Mouse (Mus musculus) heart, embryonic 12.5 days (tissue): ENCODE data around the gene Mgrn1. TPM values are rescaled to one million over a fixed set of nuclear protein-coding genes. Genes with fewer than 3 reads are reported as not detected.

Experiments used
- ATAC-seq: fragments of 200-750 bp; cut with Nextera tagmentation; 2 replicates; pipeline ENCODE4 v1.8.0; 2017; ENCODE audit warnings: moderate TSS enrichment, moderate library complexity; ENCODE audit not compliant: insufficient number of reproducible peaks, low FRiP score
- H3K27ac ChIP-seq: fragments of 300-500 bp; sonication (generic); 2 replicates; pipeline ENCODE4 v1.5.1; 2016; ENCODE audit warnings: mild to moderate bottlenecking, moderate library complexity; ENCODE audit not compliant: poor library complexity, severe bottlenecking
- H3K27me3 ChIP-seq: fragments of 300-500 bp; sonication (generic); replicated peaks from 2 replicates; pipeline ENCODE4 v1.6.1; 2016; ENCODE audit warnings: mild to moderate bottlenecking, moderate library complexity
- H3K36me3 ChIP-seq: fragments of 300-500 bp; sonication (generic); 2 replicates; pipeline ENCODE4 v1.6.1; 2016; ENCODE audit warnings: mild to moderate bottlenecking, moderate library complexity
- H3K4me1 ChIP-seq: fragments of 300-500 bp; sonication (generic); replicated peaks from 2 replicates; pipeline ENCODE4 v1.6.1; 2016; ENCODE audit warnings: mild to moderate bottlenecking
- H3K4me2 ChIP-seq: fragments of 300-500 bp; sonication (generic); 2 replicates; pipeline ENCODE4 v1.6.1; 2016; ENCODE audit warnings: mild to moderate bottlenecking, moderate library complexity
- H3K4me3 ChIP-seq: fragments of 300-500 bp; sonication (generic); 2 replicates; pipeline ENCODE4 v1.5.1; 2016; ENCODE audit warnings: mild to moderate bottlenecking
- H3K9ac ChIP-seq: fragments of 300-500 bp; sonication (generic); 2 replicates; pipeline ENCODE4 v1.6.1; 2016; ENCODE audit warnings: mild to moderate bottlenecking, moderate library complexity
- H3K9me3 ChIP-seq: fragments of 300-500 bp; sonication (generic); replicated peaks from 2 replicates; pipeline ENCODE4 v1.6.1; 2016; ENCODE audit warnings: mild to moderate bottlenecking, moderate library complexity
- WGBS: fragments of 180-500 bp; shearing (Covaris S2); methylation state at CpG from one replicate; pipeline ENCODE4 v1.1.7; 2016; 5-methylcytosine and 5-hydroxymethylcytosine counted together
- polyA plus RNA-seq: library from polyadenylated mRNA; unstranded; fragments of >200 nt; fragmentation: Nextera tagmentation; extraction: Ambion mirVana; gene quantifications from 2 replicates; pipeline ENCODE4 v1.2.1, GENCODE M21; 2016

Mgrn1 gene
- polyA plus RNA-seq, 1 experiment from 2014 or later: 114 TPM

DNA sequence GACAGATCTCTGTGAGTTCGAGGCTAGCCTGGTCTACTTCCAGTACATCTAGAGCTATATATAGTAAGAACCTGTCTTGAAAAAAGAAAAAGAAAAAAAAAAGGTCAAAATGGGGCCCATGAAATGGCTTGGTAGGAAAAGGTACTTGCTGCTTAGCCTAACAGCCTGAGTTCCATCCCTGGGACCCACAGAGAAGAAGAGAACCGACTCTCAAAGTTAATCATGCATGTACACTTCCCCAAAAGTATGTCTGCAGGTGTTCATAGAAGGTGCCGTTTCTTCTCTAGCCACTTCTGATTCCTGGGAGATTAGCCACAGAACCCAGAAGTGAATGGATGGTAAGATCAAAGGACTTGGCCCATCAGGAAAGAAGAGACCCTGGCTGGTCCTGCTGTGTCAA lies 82.4 kb downstream of the Mgrn1 start:
- H3K4me2 ChIP-seq: no peak overlapping the region
- no peaks in the 10 kb centered on the region for H3K36me3 ChIP-seq
- no peak overlapping the region for H3K27ac ChIP-seq
- H3K9ac ChIP-seq: no peak overlapping the region
- H3K4me3 ChIP-seq: no peak overlapping the region
- no peaks in the 10 kb centered on the region for H3K9me3 ChIP-seq
- no peak for ATAC-seq
- peaks cover 12% of the 10 kb centered on the region for H3K4me1 ChIP-seq
- no peaks in the 10 kb centered on the region for H3K27me3 ChIP-seq
- WGBS: 75% methylated on average over 3 of the region's 3 CpGs

DNA sequence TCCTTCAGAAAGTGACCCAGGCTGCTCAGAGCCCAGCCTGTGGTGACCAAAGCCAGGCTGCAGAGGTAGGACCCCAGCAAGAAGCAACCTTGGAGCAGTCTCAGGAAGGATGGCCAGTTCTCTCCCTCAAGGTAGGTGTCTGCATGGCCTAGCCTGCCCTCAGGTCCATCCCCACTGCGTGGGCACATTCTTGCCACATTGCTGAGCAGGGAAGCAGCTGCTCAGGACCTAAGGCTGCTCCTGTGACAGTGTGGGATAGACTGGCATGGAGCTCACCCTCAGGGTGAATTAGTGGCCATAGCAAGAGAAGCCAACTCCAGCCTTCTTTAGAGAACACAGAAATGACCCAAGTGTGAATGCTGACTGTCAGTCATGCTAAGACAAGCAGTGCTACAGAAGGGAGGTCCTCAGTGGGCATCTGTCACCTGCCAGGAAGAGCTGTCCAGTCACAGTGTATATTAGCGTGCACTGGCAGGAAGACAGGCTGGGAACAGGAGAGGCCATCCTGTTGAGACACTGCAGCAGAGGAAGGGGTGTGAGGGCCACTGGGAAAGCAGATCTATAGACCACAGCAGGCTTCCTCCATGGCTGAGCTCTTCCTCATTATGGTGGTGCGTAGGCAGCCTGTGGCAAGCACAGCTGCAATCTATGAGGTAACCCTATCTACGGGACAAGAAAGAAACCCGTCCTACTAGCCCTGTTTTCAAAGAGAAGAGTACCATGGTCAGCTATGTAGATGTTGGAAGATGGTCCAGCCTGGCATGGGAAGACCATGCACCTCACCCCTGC lies 83.2 kb downstream of the Mgrn1 start:
- no peak overlapping the region for H3K9ac ChIP-seq
- no peak overlapping the region for H3K4me2 ChIP-seq
- H3K27me3 ChIP-seq: no peaks in the 10 kb centered on the region
- H3K27ac ChIP-seq: no peak overlapping the region
- ATAC-seq: no peak
- no peak overlapping the region for H3K4me3 ChIP-seq
- no peaks in the 10 kb centered on the region for H3K9me3 ChIP-seq
- peaks cover 11% of the 10 kb centered on the region for H3K4me1 ChIP-seq
- 76% methylated on average over 5 of the region's 5 CpGs for WGBS
- H3K36me3 ChIP-seq: no peaks in the 10 kb centered on the region

DNA sequence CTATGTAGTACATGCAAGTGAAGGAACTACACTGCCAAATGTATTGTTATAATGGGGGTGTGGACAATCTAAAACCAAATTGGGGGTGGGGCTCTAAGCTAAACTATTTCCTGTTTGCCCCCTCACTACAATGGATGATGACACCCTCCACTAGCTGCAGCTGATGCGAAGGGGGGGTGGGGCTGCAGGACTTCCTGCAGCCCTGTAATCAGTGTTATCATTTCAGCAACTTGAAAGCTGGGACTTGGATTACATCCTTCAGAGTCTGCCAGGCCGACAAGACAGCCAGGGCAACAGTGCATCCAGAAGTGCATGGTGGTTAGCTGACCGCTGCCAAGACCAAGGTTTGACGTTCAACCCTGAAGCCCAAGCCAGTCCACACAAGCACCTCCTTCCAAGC lies 85.6 kb downstream of the Mgrn1 start:
- ATAC-seq: no peak
- no peak overlapping the region for H3K4me2 ChIP-seq
- no peaks in the 10 kb centered on the region for H3K36me3 ChIP-seq
- H3K27ac ChIP-seq: no peak overlapping the region
- H3K27me3 ChIP-seq: no peaks in the 10 kb centered on the region
- WGBS: 44% methylated on average over 4 of the region's 4 CpGs
- H3K9me3 ChIP-seq: no peaks in the 10 kb centered on the region
- no peak overlapping the region for H3K9ac ChIP-seq
- H3K4me3 ChIP-seq: no peak overlapping the region
- H3K4me1 ChIP-seq: peaks cover 7% of the 10 kb centered on the region; the same call in 1 of the 2 replicates

DNA sequence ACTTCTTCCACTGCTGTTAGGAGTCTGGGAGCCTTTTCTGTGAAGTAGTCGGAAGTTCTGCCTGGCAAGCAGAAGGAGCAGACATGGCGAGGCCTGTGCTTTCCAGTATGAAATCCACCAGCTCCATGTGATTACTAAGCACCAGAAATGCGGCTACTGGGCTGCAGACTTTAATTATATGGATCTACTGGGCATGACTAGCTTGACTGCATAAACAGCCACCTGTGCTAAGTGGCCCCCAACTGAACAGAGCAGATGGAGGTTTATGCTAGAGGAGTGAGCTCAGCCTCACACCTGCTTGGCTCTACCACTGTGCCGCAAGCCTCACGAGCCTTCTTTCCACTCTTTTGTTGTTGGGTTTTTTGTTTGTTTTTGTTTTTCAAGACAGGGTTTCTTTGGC lies 88.5 kb downstream of the Mgrn1 start:
- Histone ChIP-seq H3K36me3 (no peaks in the 10 kb centered on the region), H3K9ac (no peak overlapping the region), H3K4me2 (no peak overlapping the region), H3K4me1 (peaks cover 23% of the 10 kb centered on the region), H3K27me3 (no peaks in the 10 kb centered on the region), H3K27ac (no peak overlapping the region), H3K4me3 (no peak overlapping the region), H3K9me3 (no peaks in the 10 kb centered on the region)
- no peak for ATAC-seq
- WGBS: 80% methylated on average over 5 of the region's 5 CpGs

DNA sequence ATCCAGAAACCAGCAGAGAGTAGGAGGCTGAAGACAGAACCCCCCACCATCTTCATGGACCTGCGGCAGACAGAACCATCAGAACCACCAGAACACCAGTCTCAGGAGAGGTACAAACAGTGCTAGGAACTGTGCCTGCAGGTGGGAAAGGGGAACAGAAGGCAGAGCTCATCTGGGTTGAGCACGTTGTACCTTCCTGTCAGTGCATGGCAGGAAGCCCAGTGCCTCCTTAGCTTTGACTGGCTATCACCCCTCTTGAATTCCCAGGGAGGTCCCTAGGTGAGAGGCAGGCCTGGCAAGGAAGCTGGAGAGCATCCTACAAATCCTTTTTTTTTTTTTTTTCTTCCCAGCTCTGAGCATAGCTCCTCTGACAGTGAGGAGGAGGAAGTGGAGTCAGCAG lies 90.1 kb downstream of the Mgrn1 start:
- no peak overlapping the region for H3K27ac ChIP-seq
- WGBS: 57% methylated on average over 2 of the region's 2 CpGs
- H3K27me3 ChIP-seq: no peaks in the 10 kb centered on the region
- H3K9me3 ChIP-seq: no peaks in the 10 kb centered on the region
- H3K36me3 ChIP-seq: no peaks in the 10 kb centered on the region
- H3K9ac ChIP-seq: no peak overlapping the region
- no peak for ATAC-seq
- H3K4me2 ChIP-seq: no peak overlapping the region
- peaks cover 26% of the 10 kb centered on the region for H3K4me1 ChIP-seq
- no peak overlapping the region for H3K4me3 ChIP-seq

DNA sequence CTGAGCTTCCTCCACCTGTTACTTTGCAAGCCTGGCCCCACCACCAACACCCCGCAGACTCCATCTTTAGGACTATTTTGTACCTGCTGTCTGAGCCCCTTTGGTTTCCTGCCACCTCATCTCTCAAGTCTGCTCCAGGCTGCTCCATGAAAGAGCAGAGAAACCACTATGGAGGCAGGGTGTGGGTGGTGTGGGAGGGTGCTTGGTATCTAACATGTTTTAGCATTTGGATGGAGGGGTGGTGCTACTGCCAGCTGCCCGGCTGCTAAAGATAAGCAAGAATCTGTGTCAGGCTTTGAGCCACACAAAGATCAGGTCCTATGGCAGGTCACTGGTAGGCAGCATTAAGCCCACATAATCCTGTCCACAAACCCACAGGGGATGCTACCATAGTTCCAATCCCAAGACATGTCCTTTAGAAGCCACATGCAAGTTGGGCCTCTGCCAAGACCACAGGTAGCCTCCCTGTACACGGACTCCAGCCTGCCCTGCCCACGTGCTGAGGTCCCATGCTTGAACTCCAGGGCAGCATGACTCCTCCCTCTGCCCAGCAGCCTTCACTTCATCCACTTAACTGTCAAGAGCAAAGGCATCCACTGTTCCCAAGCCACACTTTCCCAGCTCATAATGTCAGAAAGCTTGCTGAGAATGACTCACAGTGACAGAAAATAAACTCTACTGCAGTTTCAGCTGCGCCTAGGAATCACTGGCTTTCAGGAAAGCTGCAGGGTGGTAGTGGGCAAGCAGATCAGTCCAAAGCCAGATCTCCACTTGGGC lies 92.4 kb downstream of the Mgrn1 start:
- peak overlapping the region; percentile 75 for H3K27ac ChIP-seq
- 31% methylated on average over 5 of the region's 5 CpGs for WGBS
- H3K4me2 ChIP-seq: no peak overlapping the region; the same call in 1 of the 2 replicates
- no peaks in the 10 kb centered on the region for H3K36me3 ChIP-seq
- peak; percentile 70; the same call in 1 of the 2 replicates for ATAC-seq
- H3K9me3 ChIP-seq: no peaks in the 10 kb centered on the region
- H3K4me3 ChIP-seq: no peak overlapping the region
- H3K27me3 ChIP-seq: no peaks in the 10 kb centered on the region
- no peak overlapping the region for H3K9ac ChIP-seq
- H3K4me1 ChIP-seq: peaks cover 18% of the 10 kb centered on the region

DNA sequence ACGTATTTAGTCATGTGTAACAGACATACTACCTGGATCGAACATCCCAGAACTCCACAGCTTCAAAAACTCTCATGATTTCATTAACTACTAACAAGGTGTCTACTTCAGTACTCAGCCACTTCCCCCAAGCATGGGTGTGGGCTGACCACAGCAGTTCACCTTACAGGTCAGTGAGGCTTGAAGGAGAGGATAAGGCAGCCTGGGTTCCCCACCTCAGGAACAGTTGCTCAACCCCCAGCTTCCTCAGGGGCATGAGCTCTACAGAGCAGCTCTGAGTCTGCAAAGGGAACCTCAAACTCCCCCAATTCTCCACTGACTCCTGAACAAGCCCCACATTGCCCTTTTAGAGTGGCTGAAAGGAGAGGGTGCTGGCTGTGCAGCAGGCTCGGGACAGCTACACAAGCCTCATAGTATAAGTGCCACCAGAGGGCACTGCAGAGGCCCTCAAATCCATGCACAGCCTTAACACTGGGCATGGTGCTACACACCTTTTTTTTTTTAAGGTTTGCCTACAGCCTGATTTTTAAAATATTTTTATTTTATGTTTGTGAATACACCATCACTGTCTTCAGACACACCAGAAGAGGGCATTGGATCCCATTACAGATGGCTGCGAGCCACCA lies 93.8 kb downstream of the Mgrn1 start:
- Histone ChIP-seq H3K9me3 (no peaks in the 10 kb centered on the region), H3K4me2 (no peak overlapping the region), H3K9ac (no peak overlapping the region), H3K27me3 (no peaks in the 10 kb centered on the region), H3K4me3 (no peak overlapping the region), H3K27ac (no peak overlapping the region), H3K36me3 (no peaks in the 10 kb centered on the region), H3K4me1 (peaks cover 18% of the 10 kb centered on the region)
- ATAC-seq: no peak
- 65% methylated on average over 4 of the region's 4 CpGs for WGBS

DNA sequence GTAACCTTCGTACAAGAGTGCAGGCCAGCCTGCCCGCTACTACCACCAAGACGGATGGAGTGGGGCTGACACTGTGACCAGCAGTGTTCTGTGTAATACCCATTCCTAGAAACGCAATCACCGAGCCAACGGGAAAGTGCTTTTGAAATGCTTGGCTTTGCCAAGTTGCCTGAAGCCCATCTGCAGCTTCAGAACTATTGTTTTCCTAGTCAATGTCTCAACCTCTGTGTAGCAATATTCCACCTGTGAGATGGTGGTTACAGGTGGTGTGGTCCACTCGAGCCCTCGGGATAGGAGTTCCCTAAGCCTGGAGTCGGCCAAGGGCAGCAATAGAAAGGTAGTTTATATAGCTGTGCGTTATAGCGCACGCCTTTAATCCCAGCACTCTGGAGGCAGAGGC lies 98.7 kb downstream of the Mgrn1 start:
- H3K4me3 ChIP-seq: no peak overlapping the region
- ATAC-seq: no peak
- H3K9me3 ChIP-seq: no peaks in the 10 kb centered on the region
- 0 out of 2 replicates have a peak, but pooled peaks cover under 1% of the 10 kb centered on the region for H3K4me1 ChIP-seq
- no peaks in the 10 kb centered on the region for H3K27me3 ChIP-seq
- WGBS: 88% methylated on average over 12 of the region's 12 CpGs
- no peak overlapping the region for H3K27ac ChIP-seq
- no peak overlapping the region for H3K4me2 ChIP-seq
- no peak overlapping the region for H3K9ac ChIP-seq
- H3K36me3 ChIP-seq: no peaks in the 10 kb centered on the region

Other genes with a start within 250 kb of the Mgrn1 start
- gene Vasn, start 246.3 kb upstream of the Mgrn1 start, polyA plus RNA-seq: 14.8 and 16.4 TPM in 2 replicates
- 77.6 and 77.7 TPM in 2 replicates for gene Dnaja3, start 246.3 kb upstream of the Mgrn1 start, polyA plus RNA-seq
- 14.8 and 15.3 TPM in 2 replicates for gene Coro7, start 206.5 kb upstream of the Mgrn1 start, polyA plus RNA-seq
- gene Nmral1, start 166.9 kb upstream of the Mgrn1 start, polyA plus RNA-seq: 37.2 and 37.8 TPM in 2 replicates
- 84.5 and 90.1 TPM in 2 replicates for gene Hmox2, start 159.9 kb upstream of the Mgrn1 start, polyA plus RNA-seq
- 122 and 132 TPM in 2 replicates for gene Cdip1, start 96.0 kb upstream of the Mgrn1 start, polyA plus RNA-seq
- gene 4930562C15Rik, start 50.8 kb upstream of the Mgrn1 start, polyA plus RNA-seq: 0.11 and 0.57 TPM in 2 replicates
- 26.8 and 27.1 TPM in 2 replicates for gene Ubald1, start 5.9 kb upstream of the Mgrn1 start, polyA plus RNA-seq
- 92.3 and 97.3 TPM in 2 replicates for gene Nudt16l1, start 52.5 kb downstream of the Mgrn1 start, polyA plus RNA-seq
- gene Anks3, start 78.0 kb downstream of the Mgrn1 start, polyA plus RNA-seq: 34.4 and 34.8 TPM in 2 replicates
- gene Sept12, start 111.6 kb downstream of the Mgrn1 start, polyA plus RNA-seq: not detected in 2 replicates
- gene Smim22, start 121.0 kb downstream of the Mgrn1 start, polyA plus RNA-seq: 2.0 and 3.7 TPM in 2 replicates
- gene Rogdi, start 127.3 kb downstream of the Mgrn1 start, polyA plus RNA-seq: 44.1 and 48.3 TPM in 2 replicates
- gene Glyr1, start 163.6 kb downstream of the Mgrn1 start, polyA plus RNA-seq: 111 and 114 TPM in 2 replicates
- gene Ubn1, start 163.8 kb downstream of the Mgrn1 start, polyA plus RNA-seq: 16.3 and 16.7 TPM in 2 replicates
- gene Ppl, start 246.2 kb downstream of the Mgrn1 start, polyA plus RNA-seq: 1.5 and 2.1 TPM in 2 replicates